ENCODE assay signal across 14 mouse cellular contexts in the genomic region with DNA sequence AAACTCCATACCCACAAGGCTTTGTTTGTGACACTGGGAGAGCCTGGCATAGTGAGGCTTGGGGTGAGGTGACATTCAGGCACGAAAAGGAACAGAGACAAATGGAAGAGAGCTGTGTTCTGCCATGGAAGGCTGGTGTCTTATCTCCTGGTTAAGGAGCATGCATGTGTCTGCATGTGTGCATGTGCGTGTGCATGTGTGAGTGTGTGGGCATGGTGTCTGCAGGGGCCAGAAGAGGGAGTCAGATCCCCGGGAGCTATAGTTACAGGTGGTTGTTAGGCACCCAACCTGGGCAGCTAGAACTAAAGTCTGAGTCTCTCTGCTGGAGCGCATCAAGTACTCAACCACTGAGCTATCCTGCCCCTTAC.
DNase-seq lines count a peak whose midpoint lies in the region; ATAC-seq lines count a peak whose summit lies in the region.
"Had no signal": no experiment of that assay in that cellular context is flagged by ENCODE, and none has a peak within 500 bp of the region (broad histone marks: within the 10 kb centered on the region; RNA-seq: fewer than 3 reads in every experiment).

No protein-coding gene starts in this region.

- no peak for DNase-seq in heart, adult 9 months (ENCODE audit: low spot score in 2 of 2)
- no peak for DNase-seq in lung, postnatal 10 days
- DNase-seq in spleen, adult 18-20 months, result no peak
- DNase-seq in embryo, embryonic 10.5 days (ENCODE audit: low spot score), result no peak
- DNase-seq: cerebellum, postnatal 10 days; gastrocnemius, postnatal 14 days; kidney, adult 2 months had no signal

- no peaks in the 10 kb centered on the region for H3K27me3 ChIP-seq in heart, embryonic 11.5 days (ENCODE audit: control insufficient read depth, insufficient read depth, low read length)
- H3K27me3 ChIP-seq in lung, embryonic 15.5 days, result no peaks in the 10 kb centered on the region
- H3K27me3 ChIP-seq in hindbrain, embryonic 15.5 days, result no peaks in the 10 kb centered on the region
- H3K27me3 ChIP-seq in midbrain, embryonic 16.5 days (ENCODE audit: control insufficient read depth, insufficient read depth, low read depth, low read length), result no peaks in the 10 kb centered on the region

- no peaks in the 10 kb centered on the region for H3K36me3 ChIP-seq in heart, embryonic 11.5 days (ENCODE audit: control insufficient read depth, insufficient read depth, low read length)
- no peaks in the 10 kb centered on the region for H3K36me3 ChIP-seq in lung, embryonic 15.5 days
- no peaks in the 10 kb centered on the region for H3K36me3 ChIP-seq in hindbrain, embryonic 15.5 days
- H3K36me3 ChIP-seq in midbrain, embryonic 16.5 days (ENCODE audit: control insufficient read depth, insufficient read depth, low read length), result no peaks in the 10 kb centered on the region

- peaks cover 25% of the 10 kb centered on the region for H3K4me1 ChIP-seq in heart, embryonic 11.5 days (ENCODE audit: control insufficient read depth, insufficient read depth, low read length)
- peaks cover 31% of the 10 kb centered on the region for H3K4me1 ChIP-seq in lung, embryonic 15.5 days
- peaks cover 15% of the 10 kb centered on the region; the same call in 1 of the 2 replicates for H3K4me1 ChIP-seq in hindbrain, embryonic 15.5 days (replicated peaks)
- H3K4me1 ChIP-seq in midbrain, embryonic 16.5 days (ENCODE audit: control insufficient read depth, insufficient read depth, low read length), result peaks cover 22% of the 10 kb centered on the region

- peak overlapping the region; percentile 36 for H3K27ac ChIP-seq in heart, embryonic 11.5 days (ENCODE audit: low read depth, low read length)
- H3K27ac ChIP-seq in lung, embryonic 15.5 days, result peak overlapping the region; percentile 73
- H3K27ac ChIP-seq in hindbrain, embryonic 15.5 days (replicated peaks), result 0 out of 2 replicates have a peak overlapping the region, but pooled peaks have one; percentile 1
- 0 out of 2 replicates have a peak overlapping the region, but pooled peaks have one; percentile 57 for H3K27ac ChIP-seq in midbrain, embryonic 16.5 days (ENCODE audit: low read length)
- H3K27ac ChIP-seq: macrophage had no signal

- H3K4me3 ChIP-seq in heart, embryonic 11.5 days (ENCODE audit: low read depth, low read length), result no peak overlapping the region
- no peak overlapping the region for H3K4me3 ChIP-seq in lung, embryonic 15.5 days
- no peak overlapping the region for H3K4me3 ChIP-seq in hindbrain, embryonic 15.5 days
- H3K4me3 ChIP-seq in midbrain, embryonic 16.5 days (ENCODE audit: low read depth, low read length), result no peak overlapping the region

- H3K4me2 ChIP-seq in heart, embryonic 11.5 days, result peak overlapping the region; percentile 9; the same call in 1 of the 2 replicates
- H3K4me2 ChIP-seq in lung, embryonic 15.5 days, result no peak overlapping the region
- H3K4me2 ChIP-seq in hindbrain, embryonic 15.5 days, result no peak overlapping the region
- no peak overlapping the region for H3K4me2 ChIP-seq in midbrain, embryonic 16.5 days (ENCODE audit: low read length)
- H3K4me2 ChIP-seq: liver, embryonic 11.5 days had no signal

- 41% methylated on average over 4 of the region's 4 CpGs for WGBS in heart, embryonic 11.5 days (ENCODE audit: insufficient replicate concordance)
- WGBS in lung, embryonic 15.5 days, result 54% methylated on average over 4 of the region's 4 CpGs
- WGBS in hindbrain, embryonic 15.5 days, result 60% methylated on average over 4 of the region's 4 CpGs
- 25% methylated on average over 4 of the region's 4 CpGs for WGBS in midbrain, embryonic 16.5 days

- no peaks in the 10 kb centered on the region for H3K9me3 ChIP-seq in heart, embryonic 11.5 days (replicated peaks; ENCODE audit: control insufficient read depth, low read length)
- H3K9me3 ChIP-seq in lung, embryonic 15.5 days, result no peaks in the 10 kb centered on the region
- no peaks in the 10 kb centered on the region for H3K9me3 ChIP-seq in hindbrain, embryonic 15.5 days
- H3K9me3 ChIP-seq in midbrain, embryonic 16.5 days (replicated peaks; ENCODE audit: control insufficient read depth, low read length, poor library complexity, severe bottlenecking), result no peaks in the 10 kb centered on the region
- H3K9me3 ChIP-seq: G1E had no signal

- no peak overlapping the region for H3K9ac ChIP-seq in heart, embryonic 11.5 days (ENCODE audit: low read depth, low read length)
- no peak overlapping the region for H3K9ac ChIP-seq in lung, embryonic 15.5 days
- no peak overlapping the region for H3K9ac ChIP-seq in hindbrain, embryonic 15.5 days
- no peak overlapping the region for H3K9ac ChIP-seq in midbrain, embryonic 16.5 days (ENCODE audit: low read depth, low read length)

- no peak for ATAC-seq in heart, embryonic 11.5 days (replicated peaks; ENCODE audit: insufficient number of reproducible peaks, low FRiP score, low TSS enrichment)
- no peak for ATAC-seq in lung, embryonic 15.5 days (ENCODE audit: borderline replicate concordance, extremely low read depth, low FRiP score, low TSS enrichment)
- ATAC-seq in hindbrain, embryonic 15.5 days (ENCODE audit: low FRiP score, low read depth), result no peak
- ATAC-seq in midbrain, embryonic 16.5 days, result peak; percentile 18; the same call in 1 of the 2 replicates

Comparison
In these comparisons a context has a peak if more than half of its experiments do, and no peak if none do; other contexts are left out.
1. H3K27ac ChIP-seq: peak in every context shown above with its lines; median percentile 73 in lung, embryonic 15.5 days; 57 in midbrain, embryonic 16.5 days; 36 in heart, embryonic 11.5 days; 1 in hindbrain, embryonic 15.5 days.